Mouse (Mus musculus): ENCODE results near the gene Eif2d. TPM values are rescaled to one million over a fixed set of nuclear protein-coding genes. Genes with fewer than 3 reads are reported as not detected.

The Eif2d gene
- polyA plus RNA-seq, 1 experiment = not detected

GRCm38 (mm10) chr1:131236077-131236476, 83.1 kb downstream of the Eif2d start:
- peaks cover 10% of the 10 kb centered on the region for H3K4me1 ChIP-seq (ENCODE audit: control insufficient read depth, insufficient read depth, low read length)
- no peak overlapping the region for H3K4me3 ChIP-seq (ENCODE audit: insufficient read depth, low read depth, low read length)
- no peak overlapping the region for H3K27ac ChIP-seq (ENCODE audit: insufficient read depth, low read depth, low read length)
- WGBS = 88% methylated on average over 7 of the region's 7 CpGs
- TF ChIP-seq CTCF (IDR thresholded peaks at IDR 0.05; ENCODE audit: insufficient read depth, low read depth, low read length) (no peak), POLR2A (IDR thresholded peaks at IDR 0.05; ENCODE audit: insufficient read depth, low read depth, low read length) (no peak)

Other genes with a start within 250 kb of the Eif2d start
- gene Il20, start 241.7 kb upstream of the Eif2d start, polyA plus RNA-seq (2012; ENCODE audit: insufficient read depth, insufficient read length, low replicate concordance, missing spikeins) = not detected in 2 replicates
- gene Il19, start 213.1 kb upstream of the Eif2d start, polyA plus RNA-seq (2012; ENCODE audit: insufficient read depth, insufficient read length, low replicate concordance, missing spikeins) = not detected in 2 replicates
- gene Il10, start 133.3 kb upstream of the Eif2d start, polyA plus RNA-seq (2012; ENCODE audit: insufficient read depth, insufficient read length, low replicate concordance, missing spikeins) = not detected in 2 replicates
- not detected in 2 replicates for gene Mapkapk2, start 55.4 kb upstream of the Eif2d start, polyA plus RNA-seq (2012; ENCODE audit: insufficient read depth, insufficient read length, low replicate concordance, missing spikeins)
- gene Dyrk3, start 14.8 kb upstream of the Eif2d start, polyA plus RNA-seq (2012; ENCODE audit: insufficient read depth, insufficient read length, low replicate concordance, missing spikeins) = not detected in 2 replicates
- gene Rassf5, start 92.1 kb downstream of the Eif2d start, polyA plus RNA-seq (2012; ENCODE audit: insufficient read depth, insufficient read length, low replicate concordance, missing spikeins) = not detected in 2 replicates
- not detected in 2 replicates for gene Ikbke, start 126.4 kb downstream of the Eif2d start, polyA plus RNA-seq (2012; ENCODE audit: insufficient read depth, insufficient read length, low replicate concordance, missing spikeins)